Mouse (Mus musculus) gastrocnemius, postnatal 25 days (tissue): ENCODE measurements around the gene Atg14. TPM values are rescaled to one million over a fixed set of nuclear protein-coding genes. Genes with fewer than 3 reads are reported as not detected.

Experiments used
- DNase-seq: peaks from one replicate; pipeline ENCODE4 v3.0.0; 2022
- total RNA-seq, 2 experiments: library from RNA; stranded (reverse); gene quantifications; 1 replicate in 1 of 2; 2 replicates in 1 of 2; pipeline ENCODE4 v1.2.3; 2021

Gene Atg14
- total RNA-seq, 2 experiments from 2014 or later = 5.3 to 6.4 TPM

DNA sequence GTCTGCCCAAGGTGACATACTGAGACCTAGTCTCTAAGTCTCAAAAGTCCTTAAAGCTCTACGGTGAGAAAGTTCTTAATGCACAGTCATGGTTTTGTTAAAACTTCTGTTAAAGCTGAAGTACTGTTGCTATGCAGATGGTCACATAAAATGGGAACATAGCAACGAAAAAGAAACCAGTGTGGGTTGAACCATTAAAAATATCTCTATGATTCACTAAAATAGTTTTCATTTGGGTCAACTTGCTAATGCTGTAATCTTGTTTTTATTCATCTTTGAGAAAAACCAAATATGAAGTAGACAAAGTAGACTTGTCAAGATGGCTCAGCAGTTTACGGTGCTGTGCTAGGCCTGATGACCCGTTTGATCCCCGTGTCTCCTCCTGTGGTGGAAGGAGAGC lies 63.8 kb downstream of the Atg14 start:
- DNase-seq = no peak

GRCm38 (mm10) chr14:47504036-47504435 lies 66.4 kb downstream of the Atg14 start:
- DNase-seq = no peak

DNA sequence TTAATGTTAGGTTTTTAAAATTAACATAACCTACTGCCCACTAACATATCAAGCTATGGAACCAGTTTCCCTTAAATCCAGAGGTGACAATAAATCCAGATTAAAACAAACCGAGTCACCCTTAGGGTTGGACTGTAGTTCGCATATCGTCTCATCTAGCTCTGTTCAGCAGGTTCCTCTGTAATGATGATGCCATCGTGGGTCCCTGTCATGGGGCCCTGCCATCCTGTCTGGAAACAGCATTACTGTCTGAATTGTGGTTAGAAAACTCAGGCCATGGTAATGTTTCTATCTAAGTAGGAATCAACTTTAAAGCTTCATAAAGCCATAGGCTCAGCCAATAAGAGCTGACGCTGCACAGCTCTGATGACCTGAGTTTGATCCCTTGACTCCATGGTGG lies 71.8 kb downstream of the Atg14 start:
- no peak for DNase-seq

DNA sequence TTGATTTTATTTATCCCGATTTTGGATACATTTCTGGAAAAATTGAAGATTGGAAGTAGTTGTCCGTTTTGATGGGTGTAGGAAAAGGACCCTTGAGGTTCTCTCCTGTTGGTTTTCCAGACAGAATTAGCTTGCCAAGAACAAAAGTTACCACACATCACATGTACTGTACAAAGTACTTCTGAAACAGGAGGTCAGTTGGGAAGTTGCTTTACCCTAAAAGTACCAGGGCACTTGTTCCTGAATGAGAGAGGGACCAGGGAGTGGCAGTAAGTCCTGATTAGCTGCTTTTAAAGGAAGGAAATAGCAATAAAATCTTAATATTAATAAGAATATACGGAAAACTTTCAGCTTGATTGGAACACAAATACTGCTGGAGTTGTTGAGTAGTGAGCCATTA lies 73.3 kb downstream of the Atg14 start:
- no peak for DNase-seq

GRCm38 (mm10) chr14:47495951-47496350 lies 74.5 kb downstream of the Atg14 start:
- DNase-seq = no peak

GRCm38 (mm10) chr14:47493592-47494361 lies 76.7 kb downstream of the Atg14 start:
- no peak for DNase-seq

Other genes starting within 250 kb of the Atg14 start
- gene Lgals3, start 202.9 kb downstream of the Atg14 start, total RNA-seq = 1 to 10 TPM; 1.8 to 5.1 TPM
- under 1 TPM; 0.33 to 0.59 TPM for gene Dlgap5, start 152.2 kb downstream of the Atg14 start, total RNA-seq
- gene Fbxo34, start 120.2 kb downstream of the Atg14 start, total RNA-seq = 10 to 100 TPM in 1 of 2 experiments, 1 to 10 TPM in 1; 10.0 to 11.1 TPM
- gene Ktn1, start 77.8 kb upstream of the Atg14 start, total RNA-seq = 100 to 1,000 TPM; 158 to 175 TPM